ENCODE assay signal across 8 mouse cellular contexts in genomic region chr11:69121741-69122335, GRCm38 (mm10). TPM values are rescaled to one million over a fixed set of nuclear protein-coding genes. Genes with fewer than 3 reads are reported as not detected.
DNase-seq lines count a peak whose midpoint lies in the region; ATAC-seq and TF ChIP-seq lines count a peak whose summit lies in the region.

No protein-coding gene starts in this region.

- no peak overlapping the region for H3K27ac ChIP-seq in cerebellum, adult 2 months (ENCODE audit: insufficient read depth, low read length)
- peak overlapping the region; percentile 98 for H3K27ac ChIP-seq in lung, embryonic 15.5 days
- H3K27ac ChIP-seq in forebrain, embryonic 14.5 days (ENCODE audit: low read depth, low read length) = peak overlapping the region; percentile 55; the same call in 1 of the 2 replicates
- peak overlapping the region; percentile 81; the same call in 1 of the 2 replicates for H3K27ac ChIP-seq in liver, embryonic 15.5 days (replicated peaks)

- ATAC-seq in lung, embryonic 15.5 days (ENCODE audit: borderline replicate concordance, extremely low read depth, low FRiP score, low TSS enrichment) = no peak; the same call in 1 of the 2 replicates
- ATAC-seq in forebrain, embryonic 14.5 days = no peak
- ATAC-seq in liver, embryonic 15.5 days (ENCODE audit: insufficient read depth) = no peak
- ATAC-seq in monocyte, adult 5-6 weeks (replicated peaks; ENCODE audit: insufficient number of reproducible peaks, low FRiP score, low TSS enrichment, poor library complexity, severe bottlenecking) = no peak

- H3K36me3 ChIP-seq in lung, embryonic 15.5 days = no peaks in the 10 kb centered on the region
- no peaks in the 10 kb centered on the region for H3K36me3 ChIP-seq in forebrain, embryonic 14.5 days (ENCODE audit: control insufficient read depth, insufficient read depth, low read length)
- no peaks in the 10 kb centered on the region for H3K36me3 ChIP-seq in liver, embryonic 15.5 days (replicated peaks)

- H3K9ac ChIP-seq in lung, embryonic 15.5 days = peak overlapping the region; percentile 78
- peak overlapping the region; percentile 72 for H3K9ac ChIP-seq in forebrain, embryonic 14.5 days (ENCODE audit: low read length)
- H3K9ac ChIP-seq in liver, embryonic 15.5 days = peak overlapping the region; percentile 47

- TF ChIP-seq CTCF in cerebellum, adult 2 months (IDR thresholded peaks at IDR 0.05; ENCODE audit: borderline replicate concordance, insufficient read depth, low read depth, low read length) = no peak

- no peak for TF ChIP-seq POLR2A in cerebellum, adult 2 months (IDR thresholded peaks at IDR 0.05; ENCODE audit: borderline replicate concordance, insufficient read depth, low read length)

- H3K4me1 ChIP-seq in cerebellum, adult 2 months (ENCODE audit: control insufficient read depth, insufficient read depth, low read length) = no peaks in the 10 kb centered on the region
- H3K4me1 ChIP-seq in lung, embryonic 15.5 days = peaks cover 52% of the 10 kb centered on the region
- H3K4me1 ChIP-seq in forebrain, embryonic 14.5 days (ENCODE audit: control insufficient read depth, insufficient read depth, low read length) = peaks cover 15% of the 10 kb centered on the region; the same call in 1 of the 2 replicates
- H3K4me1 ChIP-seq in liver, embryonic 15.5 days (replicated peaks) = peaks cover 86% of the 10 kb centered on the region

- H3K9me3 ChIP-seq in lung, embryonic 15.5 days = no peaks in the 10 kb centered on the region
- no peaks in the 10 kb centered on the region for H3K9me3 ChIP-seq in forebrain, embryonic 14.5 days (replicated peaks; ENCODE audit: control insufficient read depth, low read length)
- H3K9me3 ChIP-seq in liver, embryonic 15.5 days (replicated peaks) = no peaks in the 10 kb centered on the region

- H3K4me2 ChIP-seq in lung, embryonic 15.5 days = peak overlapping the region; percentile 94
- peak overlapping the region; percentile 94 for H3K4me2 ChIP-seq in forebrain, embryonic 14.5 days (ENCODE audit: low read length)
- H3K4me2 ChIP-seq in liver, embryonic 15.5 days = peak overlapping the region; percentile 98

- peak; percentile 36 to 53 for DNase-seq in cerebellum, adult 2 months
- no peak for DNase-seq in cerebellum, adult 18-20 months
- DNase-seq in lung, postnatal 14 days = no peak
- peak; percentile 63 for DNase-seq in forebrain, embryonic 14.5 days (ENCODE audit: low spot score)
- peak; percentile 69 for DNase-seq in thymus, postnatal 4 days

- H3K27me3 ChIP-seq in cerebellum, adult 2 months (ENCODE audit: control insufficient read depth, insufficient read depth, low read length) = no peaks in the 10 kb centered on the region
- H3K27me3 ChIP-seq in lung, embryonic 15.5 days = no peaks in the 10 kb centered on the region
- H3K27me3 ChIP-seq in forebrain, embryonic 14.5 days (replicated peaks; ENCODE audit: control insufficient read depth, insufficient read depth, low read length) = peaks cover 6% of the 10 kb centered on the region; the same call in 1 of the 2 replicates
- peaks cover 63% of the 10 kb centered on the region for H3K27me3 ChIP-seq in liver, embryonic 15.5 days

- WGBS in cerebellum, adult 2 months = under 1% methylated on average over 25 of the region's 32 CpGs
- under 1% methylated on average over 31 of the region's 32 CpGs for WGBS in lung, embryonic 15.5 days
- WGBS in forebrain, embryonic 14.5 days = 1% methylated on average over 31 of the region's 32 CpGs
- WGBS in liver, embryonic 15.5 days (ENCODE audit: insufficient replicate concordance) = 1% methylated on average over 32 of the region's 32 CpGs

- peak overlapping the region; percentile 84 for H3K4me3 ChIP-seq in cerebellum, adult 2 months (replicated peaks; ENCODE audit: insufficient read depth, low read depth, low read length)
- peak overlapping the region; percentile 80 for H3K4me3 ChIP-seq in lung, embryonic 15.5 days
- peak overlapping the region; percentile 77 for H3K4me3 ChIP-seq in forebrain, embryonic 14.5 days (ENCODE audit: low read depth, low read length)
- peak overlapping the region; percentile 70 for H3K4me3 ChIP-seq in liver, embryonic 15.5 days (replicated peaks)

RNA-seq across cellular contexts. Expression of gene 9130213A22Rik, which starts 0.6 kb away (rescaled TPM):
- polyA plus RNA-seq in cerebellum, adult 2 months (2012; rRNA removed) = 1.3 and 1.4 TPM in 2 replicates
- 0.36 and 0.57 TPM in 2 replicates for polyA plus RNA-seq in lung, embryonic 15.5 days (2015; fragmentation: Nextera tagmentation; extraction: Ambion mirVana)
- 0.14 TPM in 2 replicates for polyA plus RNA-seq in forebrain, embryonic 14.5 days (2014; fragmentation: Nextera tagmentation; extraction: Ambion mirVana)
- 0.07 TPM in 1 of 2 replicates, not detected in the other for polyA plus RNA-seq in liver, embryonic 15.5 days (2015; fragmentation: Nextera tagmentation; extraction: Ambion mirVana)
- not detected in 3 replicates for total RNA-seq in monocyte, adult 5-6 weeks (2017)

RNA-seq across cellular contexts. Expression of gene Hes7, which starts 1.6 kb away (rescaled TPM):
- polyA plus RNA-seq in cerebellum, adult 2 months (2012; rRNA removed) = 0.44 and 0.59 TPM in 2 replicates
- polyA plus RNA-seq in lung, embryonic 15.5 days (2015; fragmentation: Nextera tagmentation; extraction: Ambion mirVana) = 0.52 and 0.60 TPM in 2 replicates
- polyA plus RNA-seq in forebrain, embryonic 14.5 days (2014; fragmentation: Nextera tagmentation; extraction: Ambion mirVana) = 0.23 and 0.24 TPM in 2 replicates
- 0.12 and 0.18 TPM in 2 replicates for polyA plus RNA-seq in liver, embryonic 15.5 days (2015; fragmentation: Nextera tagmentation; extraction: Ambion mirVana)
- total RNA-seq in monocyte, adult 5-6 weeks (2017) = 0.49 TPM in 1 of 3 replicates, not detected in the others

RNA-seq across cellular contexts. Expression of gene Aloxe3, which starts 3.9 kb away (rescaled TPM):
- polyA plus RNA-seq in cerebellum, adult 2 months (2012; rRNA removed) = 10.8 and 16.0 TPM in 2 replicates
- 0.16 and 0.53 TPM in 2 replicates for polyA plus RNA-seq in lung, embryonic 15.5 days (2015; fragmentation: Nextera tagmentation; extraction: Ambion mirVana)
- polyA plus RNA-seq in forebrain, embryonic 14.5 days (2014; fragmentation: Nextera tagmentation; extraction: Ambion mirVana) = 0.94 and 2.1 TPM in 2 replicates
- polyA plus RNA-seq in liver, embryonic 15.5 days (2015; fragmentation: Nextera tagmentation; extraction: Ambion mirVana) = 0.13 TPM in 1 of 2 replicates, not detected in the other
- total RNA-seq in monocyte, adult 5-6 weeks (2017) = 0.32 to 0.57 TPM in 2 of 3 replicates, not detected in the other

RNA-seq across cellular contexts. Expression of gene Per1, which starts 26.8 kb away (rescaled TPM):
- polyA plus RNA-seq in cerebellum, adult 2 months (2012; rRNA removed) = 34.4 and 37.2 TPM in 2 replicates
- 21.7 and 24.0 TPM in 2 replicates for polyA plus RNA-seq in lung, embryonic 15.5 days (2015; fragmentation: Nextera tagmentation; extraction: Ambion mirVana)
- polyA plus RNA-seq in forebrain, embryonic 14.5 days (2014; fragmentation: Nextera tagmentation; extraction: Ambion mirVana) = 6.8 and 11.6 TPM in 2 replicates
- polyA plus RNA-seq in liver, embryonic 15.5 days (2015; fragmentation: Nextera tagmentation; extraction: Ambion mirVana) = 6.4 and 7.6 TPM in 2 replicates
- 44.9 to 89.7 TPM (median 81.1 TPM) in 3 replicates for total RNA-seq in monocyte, adult 5-6 weeks (2017)

RNA-seq across cellular contexts. Expression of gene Vamp2, which starts 33.5 kb away (rescaled TPM):
- 672 and 700 TPM in 2 replicates for polyA plus RNA-seq in cerebellum, adult 2 months (2012; rRNA removed)
- 61.6 and 66.6 TPM in 2 replicates for polyA plus RNA-seq in lung, embryonic 15.5 days (2015; fragmentation: Nextera tagmentation; extraction: Ambion mirVana)
- polyA plus RNA-seq in forebrain, embryonic 14.5 days (2014; fragmentation: Nextera tagmentation; extraction: Ambion mirVana) = 124 and 188 TPM in 2 replicates
- 14.9 and 19.6 TPM in 2 replicates for polyA plus RNA-seq in liver, embryonic 15.5 days (2015; fragmentation: Nextera tagmentation; extraction: Ambion mirVana)
- 13.1 to 89.9 TPM (median 23.6 TPM) in 3 replicates for total RNA-seq in monocyte, adult 5-6 weeks (2017)

Comparison
In these comparisons a context has a peak if more than half of its experiments do, and no peak if none do; other contexts are left out.
1. DNase-seq: peak in cerebellum, adult 2 months (2 of 2), forebrain, embryonic 14.5 days (single experiment) and thymus, postnatal 4 days (single experiment); none in cerebellum, adult 18-20 months (0 of 2) and lung, postnatal 14 days (single experiment).
2. Peak in every context shown above with its lines, with median percentiles within 50 percentile points of each other: H3K4me3 ChIP-seq, H3K4me2 ChIP-seq and H3K9ac ChIP-seq.